In the genomic region with DNA sequence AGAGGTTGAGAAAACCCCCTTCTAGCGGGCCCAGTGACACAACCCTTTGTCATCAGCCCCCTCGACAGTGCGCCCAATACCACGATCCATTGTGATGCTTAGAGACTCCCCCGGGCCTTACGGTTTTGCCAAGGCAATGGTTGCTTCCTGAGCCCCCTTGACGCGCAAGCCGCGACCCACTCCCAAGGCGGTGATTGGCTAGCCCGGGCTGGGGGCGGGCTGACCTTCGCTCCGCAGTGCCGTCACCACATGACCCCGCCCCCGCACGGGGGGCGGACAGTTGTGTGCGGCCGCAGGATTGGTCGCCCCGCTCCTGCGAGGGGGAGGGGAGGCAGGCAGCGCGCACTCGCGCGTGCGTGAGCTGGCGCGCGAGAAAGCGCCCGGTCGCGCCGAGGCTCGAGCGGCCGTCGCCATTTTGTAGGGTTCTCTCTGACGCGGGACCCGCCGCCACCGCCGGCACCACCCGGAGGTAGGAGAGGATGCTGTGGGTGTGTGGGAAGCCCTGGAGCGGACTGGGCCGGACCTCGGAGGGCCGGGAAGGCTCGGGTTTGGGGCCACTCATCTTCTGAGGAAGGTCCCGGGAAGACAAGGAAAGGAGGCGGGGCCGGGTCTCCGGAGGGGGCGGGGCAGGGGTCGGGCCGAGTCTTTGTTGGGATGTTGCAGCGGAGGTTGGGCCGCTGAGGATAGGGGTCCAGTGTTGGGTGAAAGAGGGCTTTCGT, we compare ENCODE assay signal across 8 mouse cellular contexts. TPM values are rescaled to one million over a fixed set of nuclear protein-coding genes. Genes with fewer than 3 reads are reported as not detected.
A peak's percentile ranks its signal among the peaks of the same experiment; 100 is the strongest.
DNase-seq lines count a peak whose midpoint lies in the region; ATAC-seq lines count a peak whose summit lies in the region.

Gene Rbm4b, plus strand, starts transcription at position 305 of the 719 bp plus-strand sequence.

- H3K4me3 ChIP-seq in hindbrain, embryonic 14.5 days (replicated peaks; ENCODE audit: low read length) = peak within 1 kb of the TSS; percentile 65

- peak within 1 kb of the TSS; percentile 80 for H3K4me2 ChIP-seq in hindbrain, embryonic 14.5 days (replicated peaks)

- under 1% methylated on average over 65 of the region's 65 CpGs for WGBS in hindbrain, embryonic 14.5 days

- no peaks in the 10 kb centered on the region for H3K27me3 ChIP-seq in hindbrain, embryonic 14.5 days (ENCODE audit: control insufficient read depth, insufficient read depth, low read length)

- peak within 1 kb of the TSS; percentile 94 for H3K27ac ChIP-seq in hindbrain, embryonic 14.5 days

- DNase-seq in NIH3T3 (ENCODE audit: low read depth) = peak; percentile 99
- DNase-seq in cerebellum, postnatal 10 days = peak; percentile 99 to 100
- peak; percentile 96 to 98 for DNase-seq in frontal cortex, postnatal 14 days (ENCODE audit: low spot score in 2 of 2)
- DNase-seq in hindbrain, embryonic 14.5 days (ENCODE audit: low spot score) = peak; percentile 99
- DNase-seq in layer of hippocampus, postnatal 36 days = peak; percentile 96 to 97
- DNase-seq in lung, postnatal 36 days = peak; percentile 97
- peak; percentile 99 for DNase-seq in retina, postnatal 1 day
- DNase-seq in urinary bladder, adult 18-20 months (ENCODE audit: low spot score in 2 of 2) = peak; percentile 91 to 92

- peaks cover 38% of the 10 kb centered on the region for H3K4me1 ChIP-seq in hindbrain, embryonic 14.5 days (replicated peaks; ENCODE audit: control insufficient read depth, insufficient read depth, low read length)

- H3K9ac ChIP-seq in hindbrain, embryonic 14.5 days = peak within 1 kb of the TSS; percentile 83

- H3K9me3 ChIP-seq in hindbrain, embryonic 14.5 days (ENCODE audit: control insufficient read depth, low read length) = no peaks in the 10 kb centered on the region

- ATAC-seq in hindbrain, embryonic 14.5 days (ENCODE audit: low FRiP score) = peak; percentile 96

- peaks cover 60% of the 10 kb centered on the region for H3K36me3 ChIP-seq in hindbrain, embryonic 14.5 days (replicated peaks; ENCODE audit: control insufficient read depth, insufficient read depth)

RNA-seq across cellular contexts. Expression of gene Rbm4b, which starts in this region (rescaled TPM):
- polyA plus RNA-seq in hindbrain, embryonic 14.5 days (2014; fragmentation: Nextera tagmentation; extraction: Ambion mirVana) = 132 and 136 TPM in 2 replicates
- 10 to 100 TPM; 17.4 to 20.2 TPM for total RNA-seq in layer of hippocampus, postnatal 36 days (2021)

Comparison
In these comparisons a context has a peak if more than half of its experiments do, and no peak if none do; other contexts are left out.
1. Peak in every context shown above with its lines: DNase-seq, ATAC-seq, H3K4me3 ChIP-seq and H3K27ac ChIP-seq.